Mouse (Mus musculus): ENCODE data around the gene Jak1.

DNA sequence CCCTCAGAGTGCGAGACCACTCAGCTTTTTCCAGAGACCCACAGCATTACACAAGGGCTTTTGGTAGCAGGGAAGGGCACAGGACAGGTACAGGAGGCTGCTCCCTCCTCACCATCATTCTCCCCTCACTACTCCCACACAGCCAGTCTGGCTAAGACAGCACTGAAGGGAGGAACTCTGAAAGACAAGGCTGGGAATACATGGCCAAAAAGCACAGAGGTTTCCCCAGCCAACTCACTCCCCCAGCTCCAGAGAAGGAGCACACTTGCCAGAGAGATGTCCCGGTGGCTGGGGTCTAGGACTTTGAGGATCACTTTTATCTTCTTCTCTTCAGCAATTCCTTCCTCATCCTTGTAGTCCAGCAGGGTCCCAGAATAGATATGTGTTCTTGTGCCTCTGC, 100.9 kb downstream of the Jak1 start:
- TF ChIP-seq ZC3H11A (IDR thresholded peaks at IDR 0.05; ENCODE audit: borderline replicate concordance, low read depth, low read length) (no peak), HCFC1 (IDR thresholded peaks at IDR 0.05; ENCODE audit: borderline replicate concordance, insufficient read depth, low read length) (no peak), MAFK (IDR thresholded peaks at IDR 0.05; ENCODE audit: insufficient read depth, low read depth, low read length) (no peak), CHD2 (IDR thresholded peaks at IDR 0.05; ENCODE audit: low read depth, low read length) (no peak), ZNF384 (IDR thresholded peaks at IDR 0.05; ENCODE audit: low read depth, low read length) (no peak)
